Mouse (Mus musculus) ES-Bruce4 (cell line): ENCODE data around the gene Hnf1b.

ENCODE experiments used
- CTCF ChIP-seq: IDR thresholded peaks from one replicate; pipeline ENCODE4 v1.8.1; 2011; ENCODE audit warnings: low read depth, low read length
- EP300 ChIP-seq: IDR thresholded peaks from 2 replicates; pipeline ENCODE4 v1.6.1; 2011; ENCODE audit warnings: low read depth, low read length; ENCODE audit not compliant: insufficient read depth
- POLR2A ChIP-seq: IDR thresholded peaks from one replicate; pipeline ENCODE4 v1.8.1; 2011; ENCODE audit warnings: low read length; ENCODE audit not compliant: insufficient read depth

- no peak for TF ChIP-seq EP300
- no peak for TF ChIP-seq POLR2A
- TF ChIP-seq CTCF, result no peak
These were observed 41.5 kb downstream of the Hnf1b start for GRCm38 (mm10) chr11:83891366-83891765.
